Mouse (Mus musculus) inflammation-experienced regulatory T-cells, adult 6 months (primary cell): ENCODE data around the gene Wdr83os. TPM values are rescaled to one million over a fixed set of nuclear protein-coding genes. Genes with fewer than 3 reads are reported as not detected.
"Not testable (repeated sequence)": the region's sequence is repeated elsewhere in the genome, so short reads cannot be mapped to it uniquely, and the experiment has no call there.

Experiments
- ATAC-seq: one replicate; pipeline ENCODE4 v1.8.0; 2017
- polyA plus RNA-seq, 3 experiments: library from polyadenylated mRNA; unstranded; fragments of 100-300 nt; shearing (Covaris generic); gene quantifications; one replicate each; pipeline ENCODE4 v1.2.1; 2017

Gene Wdr83os
- polyA plus RNA-seq, 3 experiments from 2014 or later: 114 to 166 (median 129) TPM

- not testable (repeated sequence) for ATAC-seq
Measured at GRCm38 (mm10) chr8:85120251-85120650, 39.7 kb downstream of the Wdr83os start.

- ATAC-seq: no peak
Measured at GRCm38 (mm10) chr8:85122995-85123394, 42.5 kb downstream of the Wdr83os start, which contains the start of gene Zfp791. Gene Zfp791, minus strand, starts transcription at chr8:85123095.

GRCm38 (mm10) chr8:85123691-85124090, 43.2 kb downstream of the Wdr83os start:
- ATAC-seq: no peak

Other genes with a start within 250 kb of the Wdr83os start
- 10 to 100 TPM; 14.6 to 16.7 (median 16.1) TPM for gene Gadd45gip1, start 249.2 kb upstream of the Wdr83os start, polyA plus RNA-seq
- gene Rad23a, start 240.1 kb upstream of the Wdr83os start, polyA plus RNA-seq: 100 to 1,000 TPM; 128 to 152 (median 145) TPM
- 100 to 1,000 TPM; 278 to 341 (median 290) TPM for gene Calr, start 233.8 kb upstream of the Wdr83os start, polyA plus RNA-seq
- 10 to 100 TPM; 48.1 to 76.0 (median 58.3) TPM for gene Farsa, start 223.8 kb upstream of the Wdr83os start, polyA plus RNA-seq
- 10 to 100 TPM in 1 of 3 experiments, 1 to 10 TPM in 2; 4.3 to 19.0 (median 6.8) TPM for gene Syce2, start 208.6 kb upstream of the Wdr83os start, polyA plus RNA-seq
- gene Gcdh, start 186.8 kb upstream of the Wdr83os start, polyA plus RNA-seq: 10 to 100 TPM; 14.5 to 19.9 (median 19.2) TPM
- gene Klf1, start 178.8 kb upstream of the Wdr83os start, polyA plus RNA-seq: not detected
- 10 to 100 TPM; 10.5 to 21.7 (median 20.0) TPM for gene Dnase2a, start 172.2 kb upstream of the Wdr83os start, polyA plus RNA-seq
- 1 to 10 TPM in 2 of 3 experiments, under 1 TPM in 1; 0.84 to 1.5 (median 1.1) TPM for gene Mast1, start 143.4 kb upstream of the Wdr83os start, polyA plus RNA-seq
- under 1 TPM in 1 of 3 experiments, not detected in 2; 0.28 TPM for gene Rtbdn, start 133.7 kb upstream of the Wdr83os start, polyA plus RNA-seq
- gene Gm49661, start 111.3 kb upstream of the Wdr83os start, polyA plus RNA-seq: not detected
- 100 to 1,000 TPM; 232 to 340 (median 290) TPM for gene Prdx2, start 111.2 kb upstream of the Wdr83os start, polyA plus RNA-seq
- gene Rnaseh2a, start 111.0 kb upstream of the Wdr83os start, polyA plus RNA-seq: 10 to 100 TPM; 57.0 to 88.9 (median 72.8) TPM
- 10 to 100 TPM; 28.1 to 33.6 (median 33.1) TPM for gene Junb, start 102.0 kb upstream of the Wdr83os start, polyA plus RNA-seq
- gene Hook2, start 90.1 kb upstream of the Wdr83os start, polyA plus RNA-seq: 1 to 10 TPM; 2.2 to 4.9 (median 4.6) TPM
- not detected for gene Best2, start 66.2 kb upstream of the Wdr83os start, polyA plus RNA-seq
- 10 to 100 TPM; 50.0 to 67.9 (median 60.7) TPM for gene Asna1, start 55.5 kb upstream of the Wdr83os start, polyA plus RNA-seq
- gene Trir, start 53.9 kb upstream of the Wdr83os start, polyA plus RNA-seq: 10 to 100 TPM; 17.8 to 31.0 (median 24.1) TPM
- 10 to 100 TPM; 13.8 to 18.7 (median 16.5) TPM for gene Tnpo2, start 43.8 kb upstream of the Wdr83os start, polyA plus RNA-seq
- 1 to 10 TPM; 2.3 to 4.8 (median 2.9) TPM for gene Fbxw9, start 20.7 kb upstream of the Wdr83os start, polyA plus RNA-seq
- gene Gm5741, start 12.8 kb upstream of the Wdr83os start, polyA plus RNA-seq: 1 to 10 TPM in 2 of 3 experiments, not detected in 1; 1.9 to 3.3 TPM
- gene Dhps, start 9.0 kb upstream of the Wdr83os start, polyA plus RNA-seq: 10 to 100 TPM; 29.3 to 40.4 (median 39.3) TPM
- 10 to 100 TPM; 34.8 to 44.2 (median 38.5) TPM for gene Wdr83, start 566 bp downstream of the Wdr83os start, polyA plus RNA-seq
- 10 to 100 TPM; 80.8 to 94.7 (median 83.8) TPM for gene Man2b1, start 2.5 kb downstream of the Wdr83os start, polyA plus RNA-seq
- under 1 TPM in 1 of 3 experiments, not detected in 2; 0.15 TPM for gene Zfp791, start 42.4 kb downstream of the Wdr83os start, polyA plus RNA-seq
- under 1 TPM in 1 of 3 experiments, not detected in 2; 0.21 TPM for gene Cks1brt, start 71.2 kb downstream of the Wdr83os start, polyA plus RNA-seq
- gene Olfr371, start 145.2 kb downstream of the Wdr83os start, polyA plus RNA-seq: not detected
- gene Orc6, start 218.9 kb downstream of the Wdr83os start, polyA plus RNA-seq: 100 to 1,000 TPM in 1 of 3 experiments, 10 to 100 TPM in 2; 36.0 to 103 (median 39.3) TPM
- 100 to 1,000 TPM in 2 of 3 experiments, 10 to 100 TPM in 1; 96.6 to 143 (median 113) TPM for gene Vps35, start 219.1 kb downstream of the Wdr83os start, polyA plus RNA-seq